Mouse (Mus musculus) liver, embryonic 12.5 days (tissue): Measurements from ENCODE around the gene Esrrg. TPM values are rescaled to one million over a fixed set of nuclear protein-coding genes. Genes with fewer than 3 reads are reported as not detected.

Experiments
- ATAC-seq: fragments of 200-750 bp; cut with Nextera tagmentation; 2 replicates; pipeline ENCODE4 v1.8.0; 2017; ENCODE audit warnings: moderate number of reproducible peaks, mild to moderate bottlenecking, moderate library complexity
- H3K27ac ChIP-seq: fragments of 300-500 bp; sonication (generic); 2 replicates; pipeline ENCODE4 v1.5.1; 2016; ENCODE audit warnings: mild to moderate bottlenecking
- H3K27me3 ChIP-seq: fragments of 300-500 bp; sonication (generic); replicated peaks from 2 replicates; pipeline ENCODE4 v1.6.1; 2016; ENCODE audit warnings: mild to moderate bottlenecking, moderate library complexity
- H3K36me3 ChIP-seq: fragments of 300-500 bp; sonication (generic); 2 replicates; pipeline ENCODE4 v1.6.1; 2016; ENCODE audit warnings: mild to moderate bottlenecking, moderate library complexity
- H3K4me1 ChIP-seq: fragments of 300-500 bp; sonication (generic); 2 replicates; pipeline ENCODE4 v1.6.1; 2016
- H3K4me2 ChIP-seq: fragments of 300-500 bp; sonication (generic); 2 replicates; pipeline ENCODE4 v1.6.1; 2016; ENCODE audit warnings: mild to moderate bottlenecking, moderate library complexity
- H3K4me3 ChIP-seq: fragments of 300-500 bp; sonication (generic); 2 replicates; pipeline ENCODE4 v1.5.1; 2016; ENCODE audit warnings: mild to moderate bottlenecking, moderate library complexity
- H3K9ac ChIP-seq: fragments of 300-500 bp; sonication (generic); 2 replicates; pipeline ENCODE4 v1.6.1; 2016; ENCODE audit warnings: mild to moderate bottlenecking, moderate library complexity
- H3K9me3 ChIP-seq: fragments of 300-500 bp; sonication (generic); replicated peaks from 2 replicates; pipeline ENCODE4 v1.6.1; 2016; ENCODE audit warnings: mild to moderate bottlenecking, moderate library complexity
- WGBS: fragments of 180-500 bp; shearing (Covaris S2); methylation state at CpG from one replicate; pipeline ENCODE4 v1.1.7; 2016; ENCODE audit not compliant: insufficient replicate concordance; 5-methylcytosine and 5-hydroxymethylcytosine counted together
- polyA plus RNA-seq: library from polyadenylated mRNA; unstranded; fragments of >200 nt; fragmentation: Nextera tagmentation; extraction: Ambion mirVana; gene quantifications from 2 replicates; pipeline ENCODE4 v1.2.1, GENCODE M21; 2016

Esrrg gene
- polyA plus RNA-seq, 1 experiment from 2014 or later = 0.25 TPM

DNA sequence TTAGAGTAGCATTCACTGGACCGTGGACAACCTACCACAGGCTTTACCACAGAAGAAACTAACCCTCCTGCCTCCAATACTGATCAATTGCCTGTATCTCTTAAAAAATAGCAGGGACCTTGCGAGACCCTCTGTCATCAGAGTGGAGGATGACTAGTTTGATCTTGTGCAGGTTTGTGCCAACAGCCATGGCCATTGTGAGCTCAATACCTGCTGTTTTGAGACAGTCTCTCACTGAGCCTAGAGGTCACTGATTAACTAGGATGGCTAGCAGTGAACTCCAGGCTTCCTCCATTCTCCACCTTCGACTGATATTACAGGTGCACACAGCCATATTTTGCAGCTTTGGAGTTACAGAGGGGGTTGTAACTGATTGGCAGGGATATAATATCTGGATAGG lies 150.9 kb downstream of the Esrrg start:
- whole genome bisulfite sequencing = 53% methylated on average over 3 of the region's 3 CpGs
- no peak overlapping the region for H3K27ac ChIP-seq
- H3K27me3 ChIP-seq = no peaks in the 10 kb centered on the region
- no peak for ATAC-seq
- no peaks in the 10 kb centered on the region for H3K4me1 ChIP-seq
- H3K9me3 ChIP-seq = no peaks in the 10 kb centered on the region
- no peak overlapping the region for H3K4me2 ChIP-seq
- H3K9ac ChIP-seq = no peak overlapping the region
- H3K4me3 ChIP-seq = no peak overlapping the region
- no peaks in the 10 kb centered on the region for H3K36me3 ChIP-seq

DNA sequence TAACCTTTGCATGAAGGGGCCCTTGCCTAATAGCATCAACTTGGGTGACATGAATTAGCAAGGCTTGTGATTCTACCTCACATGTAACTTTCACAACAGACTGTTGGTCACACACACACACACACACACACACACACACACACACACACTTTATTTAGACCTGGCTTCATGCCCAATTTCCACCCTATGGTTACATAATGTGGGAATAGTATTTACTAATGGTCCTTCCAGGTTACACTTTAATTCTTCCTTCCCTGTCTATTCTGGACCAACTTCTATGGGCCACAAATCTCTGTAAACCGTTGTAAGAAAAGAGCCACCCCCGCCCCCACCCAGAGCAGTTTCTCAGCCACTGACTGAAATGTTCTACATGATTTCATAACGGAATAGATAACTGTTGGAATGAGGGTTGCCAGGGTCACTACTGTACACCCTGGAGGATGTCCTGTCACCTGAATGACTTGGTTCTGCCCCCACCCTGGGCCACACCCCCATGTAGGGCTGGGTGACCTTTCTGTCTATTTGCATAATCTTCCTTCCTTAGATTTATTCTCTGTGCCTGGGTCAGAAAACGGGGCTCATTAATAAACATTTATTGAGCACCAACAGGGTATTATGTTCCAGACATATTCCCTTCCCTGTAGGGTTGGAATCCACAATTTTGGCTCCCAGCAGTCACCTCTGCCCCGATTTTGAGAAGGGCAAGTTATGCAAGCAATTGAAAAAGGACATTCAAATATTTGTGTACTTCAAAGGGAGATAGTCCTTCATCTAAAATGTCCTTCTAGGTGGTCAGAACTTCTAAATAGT lies 154.3 kb downstream of the Esrrg start:
- no peaks in the 10 kb centered on the region for H3K27me3 ChIP-seq
- H3K4me2 ChIP-seq = no peak overlapping the region
- no peak overlapping the region for H3K9ac ChIP-seq
- no peak overlapping the region for H3K27ac ChIP-seq
- no peaks in the 10 kb centered on the region for H3K4me1 ChIP-seq
- ATAC-seq = 0 out of 2 replicates have a peak, but pooled peaks have one; percentile 44
- no peak overlapping the region for H3K4me3 ChIP-seq
- H3K36me3 ChIP-seq = no peaks in the 10 kb centered on the region
- H3K9me3 ChIP-seq = no peaks in the 10 kb centered on the region
- WGBS = 45% methylated on average over 5 of the region's 5 CpGs

DNA sequence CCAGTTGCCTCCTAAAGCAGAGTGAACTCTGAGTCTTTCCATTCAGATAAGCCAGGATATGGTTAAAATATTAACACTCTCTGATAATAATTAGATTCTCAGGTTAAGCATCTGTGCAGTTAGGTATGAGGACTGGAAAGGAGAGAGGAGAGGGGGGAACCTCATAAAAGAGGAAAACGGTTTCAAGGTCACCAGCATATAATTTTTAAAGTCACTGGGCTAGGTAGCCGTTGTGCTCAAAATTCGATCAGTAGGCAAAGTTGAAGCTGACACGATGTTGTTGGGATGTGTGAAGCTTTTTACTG lies 154.8 kb downstream of the Esrrg start:
- WGBS = 58% methylated on average over 4 of the region's 4 CpGs
- Histone ChIP-seq H3K27me3 (no peaks in the 10 kb centered on the region), H3K27ac (no peak overlapping the region), H3K4me1 (no peaks in the 10 kb centered on the region), H3K36me3 (no peaks in the 10 kb centered on the region), H3K9me3 (no peaks in the 10 kb centered on the region), H3K9ac (no peak overlapping the region), H3K4me2 (no peak overlapping the region), H3K4me3 (no peak overlapping the region)
- no peak for ATAC-seq

DNA sequence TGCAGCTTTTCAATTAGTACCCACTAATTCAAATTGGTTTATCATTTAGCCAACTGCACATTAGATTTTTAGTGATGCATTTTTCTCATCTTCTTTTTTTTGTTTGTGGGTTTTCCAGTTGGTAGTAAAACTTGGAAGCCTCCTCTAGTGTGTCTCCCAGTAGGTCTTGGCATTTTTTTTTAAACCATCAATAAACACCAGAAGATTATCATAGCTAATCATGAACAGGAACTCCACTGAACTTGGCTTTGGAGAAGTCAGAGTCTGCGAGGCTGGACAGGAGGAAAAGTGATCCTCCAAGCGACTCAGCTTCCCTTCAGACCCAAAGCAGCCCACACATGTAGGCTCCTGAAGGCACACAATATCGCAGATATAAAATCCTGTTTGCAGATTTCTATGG lies 155.2 kb downstream of the Esrrg start:
- WGBS = 52% methylated on average over 3 of the region's 3 CpGs
- Histone ChIP-seq H3K4me3 (no peak overlapping the region), H3K9ac (no peak overlapping the region)

DNA sequence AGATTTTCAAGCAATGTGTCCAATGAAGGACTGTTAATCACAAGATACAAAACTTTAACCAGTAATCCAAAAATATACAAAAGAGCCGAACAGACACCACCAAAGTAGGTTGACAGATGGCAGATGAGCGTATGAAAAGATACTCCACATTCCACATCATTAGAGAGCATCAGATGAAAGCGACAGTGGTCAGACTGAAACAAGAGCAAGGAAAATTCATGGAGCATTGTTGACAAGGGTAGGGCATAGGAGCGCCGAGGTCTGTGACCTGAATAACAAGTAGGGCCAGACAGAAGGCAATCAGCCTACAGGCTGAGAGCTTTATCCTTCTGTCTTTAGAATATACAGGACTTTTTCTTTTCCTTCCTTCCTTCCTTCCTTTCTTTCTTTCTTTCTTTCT lies 157.0 kb downstream of the Esrrg start:
- WGBS = 62% methylated on average over 5 of the region's 5 CpGs
- H3K9me3 ChIP-seq = no peaks in the 10 kb centered on the region
- H3K36me3 ChIP-seq = no peaks in the 10 kb centered on the region
- ATAC-seq = no peak
- H3K27me3 ChIP-seq = no peaks in the 10 kb centered on the region
- H3K9ac ChIP-seq = no peak overlapping the region
- H3K4me3 ChIP-seq = no peak overlapping the region
- no peak overlapping the region for H3K27ac ChIP-seq
- no peaks in the 10 kb centered on the region for H3K4me1 ChIP-seq
- H3K4me2 ChIP-seq = no peak overlapping the region

More for the DNA sequence above, 155.2 kb downstream of the Esrrg start:
- no peaks in the 10 kb centered on the region for H3K9me3 ChIP-seq
- ATAC-seq = no peak
- H3K36me3 ChIP-seq = no peaks in the 10 kb centered on the region
- no peak overlapping the region for H3K27ac ChIP-seq
- H3K27me3 ChIP-seq = no peaks in the 10 kb centered on the region
- no peak overlapping the region for H3K4me2 ChIP-seq
- H3K4me1 ChIP-seq = no peaks in the 10 kb centered on the region

DNA sequence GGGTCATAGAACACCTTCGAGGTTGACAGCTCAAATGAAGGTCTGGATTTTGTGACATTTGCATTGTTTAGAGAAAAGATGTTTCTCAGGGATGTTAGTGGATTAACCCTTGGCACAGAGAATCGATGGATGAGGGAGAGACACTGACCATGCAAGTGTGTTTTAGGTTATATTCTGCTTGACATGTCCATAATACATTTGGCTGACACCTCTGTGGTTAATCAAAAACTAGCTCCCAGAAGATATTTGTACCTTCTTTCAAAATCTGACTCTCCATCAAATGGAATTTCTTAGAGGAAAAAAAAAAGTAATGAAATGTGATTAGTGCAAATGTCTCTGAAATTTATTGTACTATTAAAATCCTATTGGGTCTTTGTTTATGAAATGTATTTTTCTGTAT lies 158.8 kb downstream of the Esrrg start:
- WGBS = 49% methylated on average over 2 of the region's 2 CpGs
- H3K4me2 ChIP-seq = no peak overlapping the region
- H3K9ac ChIP-seq = no peak overlapping the region
- no peaks in the 10 kb centered on the region for H3K4me1 ChIP-seq
- H3K27me3 ChIP-seq = no peaks in the 10 kb centered on the region
- H3K27ac ChIP-seq = no peak overlapping the region
- H3K36me3 ChIP-seq = no peaks in the 10 kb centered on the region
- no peak overlapping the region for H3K4me3 ChIP-seq
- no peaks in the 10 kb centered on the region for H3K9me3 ChIP-seq
- no peak for ATAC-seq

DNA sequence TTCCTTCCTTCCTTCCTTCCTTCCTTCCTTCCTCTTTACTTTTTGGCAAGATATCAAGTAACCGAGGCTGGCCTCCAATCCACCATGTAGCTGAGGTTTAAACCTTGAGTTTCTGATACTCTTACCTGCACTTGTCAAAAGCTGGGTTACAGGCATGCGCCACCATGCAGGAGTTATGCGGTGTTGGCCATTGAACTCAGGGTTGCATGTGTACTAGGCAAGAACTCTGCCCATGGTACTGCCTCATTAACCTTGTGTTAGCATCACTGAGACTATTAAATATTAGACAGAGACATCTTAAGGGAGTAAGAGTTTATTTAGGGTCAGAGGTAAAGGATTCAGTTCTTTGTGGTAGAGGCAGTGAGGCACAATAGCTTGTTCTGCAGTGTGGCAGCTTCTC lies 161.6 kb downstream of the Esrrg start:
- WGBS = 68% methylated on average over 3 of the region's 3 CpGs
- H3K4me3 ChIP-seq = no peak overlapping the region
- ATAC-seq = no peak

DNA sequence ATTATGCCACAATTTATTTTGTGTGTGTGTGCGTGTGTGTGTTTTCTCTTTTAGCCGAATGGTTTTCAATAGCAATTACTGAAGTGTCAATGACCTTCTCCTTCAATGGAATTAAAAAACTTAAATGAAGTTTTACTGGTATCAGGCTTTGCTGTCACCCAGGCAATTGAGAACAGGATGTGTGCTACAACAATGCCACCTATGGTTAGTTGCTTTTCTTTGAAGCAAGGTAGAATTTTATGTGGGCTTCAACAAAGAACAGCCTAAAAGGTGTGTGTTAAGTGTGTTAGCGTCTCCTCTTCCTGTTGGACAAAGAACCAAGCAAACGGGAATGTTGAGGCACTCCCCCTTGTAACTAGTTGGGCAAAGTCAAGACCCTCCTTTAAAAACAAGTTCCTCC lies 162.5 kb downstream of the Esrrg start:
- H3K36me3 ChIP-seq = no peaks in the 10 kb centered on the region
- H3K27me3 ChIP-seq = no peaks in the 10 kb centered on the region
- no peaks in the 10 kb centered on the region for H3K9me3 ChIP-seq
- H3K9ac ChIP-seq = no peak overlapping the region
- no peaks in the 10 kb centered on the region for H3K4me1 ChIP-seq
- H3K4me3 ChIP-seq = no peak overlapping the region
- no peak for ATAC-seq
- WGBS = 63% methylated on average over 4 of the region's 4 CpGs
- H3K27ac ChIP-seq = no peak overlapping the region
- H3K4me2 ChIP-seq = no peak overlapping the region

More for the DNA sequence above, 161.6 kb downstream of the Esrrg start:
- Histone ChIP-seq H3K9me3 (no peaks in the 10 kb centered on the region), H3K4me1 (no peaks in the 10 kb centered on the region), H3K27ac (no peak overlapping the region), H3K36me3 (no peaks in the 10 kb centered on the region), H3K27me3 (no peaks in the 10 kb centered on the region), H3K4me2 (no peak overlapping the region), H3K9ac (no peak overlapping the region)

DNA sequence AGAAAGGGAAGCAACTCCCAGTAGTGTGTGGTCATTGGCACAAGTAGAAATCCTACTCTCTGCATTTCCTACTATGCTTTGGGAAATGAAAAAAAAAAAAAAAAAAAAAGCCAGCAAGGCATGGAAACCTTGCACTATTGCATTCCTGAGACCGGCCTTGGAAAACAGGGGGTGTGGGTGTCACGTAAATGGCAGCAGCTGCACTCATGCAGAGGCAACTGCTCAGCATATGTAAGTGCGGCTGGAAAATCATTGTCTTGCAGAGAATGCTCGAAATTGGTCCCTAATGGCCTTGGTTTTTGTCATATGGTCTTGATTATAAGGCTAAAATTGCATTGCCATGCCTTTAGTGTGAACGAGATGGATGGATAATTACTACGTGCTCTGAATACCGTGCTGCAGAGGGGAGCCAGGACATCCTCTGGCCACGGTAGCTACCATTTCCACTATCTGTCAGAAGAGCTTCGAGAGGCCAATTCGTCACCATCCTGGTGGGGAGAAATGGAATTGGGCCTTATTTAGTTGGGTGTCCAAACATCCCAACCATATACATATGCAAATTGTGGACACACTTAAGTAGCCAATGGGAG lies 171.1 kb downstream of the Esrrg start:
- WGBS = 62% methylated on average over 10 of the region's 10 CpGs
- no peaks in the 10 kb centered on the region for H3K36me3 ChIP-seq
- H3K9me3 ChIP-seq = peaks cover 5% of the 10 kb centered on the region; the same call in 1 of the 2 replicates
- no peak overlapping the region for H3K4me2 ChIP-seq
- H3K4me3 ChIP-seq = no peak overlapping the region
- no peak overlapping the region for H3K27ac ChIP-seq
- ATAC-seq = no peak
- no peaks in the 10 kb centered on the region for H3K4me1 ChIP-seq
- no peak overlapping the region for H3K9ac ChIP-seq
- no peaks in the 10 kb centered on the region for H3K27me3 ChIP-seq

DNA sequence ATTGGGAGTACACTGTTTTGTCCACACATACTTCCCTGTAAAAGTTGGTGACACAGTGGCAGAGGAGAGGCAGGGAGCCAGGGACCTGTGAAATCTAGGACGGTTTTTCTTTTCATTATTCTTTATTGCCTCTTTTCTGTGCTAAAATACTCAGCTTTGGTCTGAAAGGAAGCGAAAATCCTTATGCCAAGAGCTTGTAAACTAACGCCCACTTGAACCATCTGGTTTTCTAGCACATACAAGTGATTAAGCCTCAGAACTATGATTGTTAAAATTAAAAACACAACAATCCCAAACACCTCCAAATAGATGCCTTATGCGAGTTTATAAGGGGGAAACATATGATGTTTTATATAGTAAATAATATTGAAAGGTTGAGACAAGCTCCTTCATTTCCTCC lies 176.6 kb downstream of the Esrrg start:
- H3K9ac ChIP-seq = no peak overlapping the region
- no peak for ATAC-seq
- H3K4me1 ChIP-seq = no peaks in the 10 kb centered on the region
- H3K27ac ChIP-seq = no peak overlapping the region
- H3K9me3 ChIP-seq = no peaks in the 10 kb centered on the region
- WGBS = 58% methylated on average over 4 of the region's 4 CpGs
- H3K27me3 ChIP-seq = no peaks in the 10 kb centered on the region
- no peak overlapping the region for H3K4me2 ChIP-seq
- H3K36me3 ChIP-seq = no peaks in the 10 kb centered on the region
- no peak overlapping the region for H3K4me3 ChIP-seq

DNA sequence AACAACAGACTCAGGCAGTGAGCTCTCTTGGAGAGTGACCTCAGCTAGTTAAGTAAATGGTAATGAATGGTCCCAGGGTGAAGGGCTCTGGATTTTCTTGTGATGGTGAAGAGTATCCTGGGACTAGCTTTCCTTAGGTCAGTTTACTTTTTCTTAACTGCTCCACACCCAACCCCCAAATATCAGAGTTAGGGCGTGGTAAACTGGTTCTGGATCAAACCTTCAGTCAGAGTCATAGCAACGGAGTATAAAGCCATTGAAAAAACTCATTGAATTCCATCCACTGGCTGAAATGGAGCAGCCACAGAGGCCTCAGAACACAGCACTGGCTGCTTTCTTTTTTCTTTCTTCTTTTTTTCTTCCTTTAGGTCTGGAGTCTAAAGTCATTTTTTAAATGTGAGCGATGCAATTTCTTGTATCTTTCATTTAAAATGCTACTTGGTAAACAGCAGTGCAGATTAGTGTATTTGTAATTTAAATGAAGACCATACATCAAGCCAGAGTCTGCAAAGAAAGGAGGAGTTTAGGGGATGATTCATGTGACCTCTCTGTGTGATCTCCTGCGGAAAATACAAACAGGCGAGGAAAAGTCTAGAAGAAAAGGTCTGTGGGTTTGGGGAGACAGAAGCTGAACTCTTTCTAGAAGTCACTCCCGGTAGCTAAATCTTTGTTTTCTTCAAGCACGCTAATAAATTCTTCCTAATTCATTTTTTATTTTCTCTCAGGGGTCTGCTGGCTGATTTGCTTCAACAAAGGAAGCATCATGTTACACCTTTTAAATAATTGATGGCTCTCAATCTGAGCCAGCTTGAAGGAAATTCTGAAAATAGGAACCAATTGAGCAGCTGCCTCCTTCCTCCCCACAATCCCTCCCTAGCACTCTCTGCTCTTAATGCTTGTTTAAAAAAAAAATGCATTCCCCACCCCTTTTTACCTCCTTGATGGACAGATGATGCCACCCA lies 178.7 kb downstream of the Esrrg start:
- Histone ChIP-seq H3K36me3 (no peaks in the 10 kb centered on the region), H3K9me3 (no peaks in the 10 kb centered on the region), H3K9ac (no peak overlapping the region), H3K4me2 (no peak overlapping the region), H3K27ac (no peak overlapping the region), H3K4me1 (no peaks in the 10 kb centered on the region), H3K27me3 (no peaks in the 10 kb centered on the region), H3K4me3 (no peak overlapping the region)
- ATAC-seq = no peak
- 49% methylated on average over 7 of the region's 7 CpGs for WGBS
